Mouse (Mus musculus) midbrain, postnatal 0 days (tissue): Measurements from ENCODE around the gene Krtap1-3. TPM values are rescaled to one million over a fixed set of nuclear protein-coding genes. Genes with fewer than 3 reads are reported as not detected.

Source experiments
- ATAC-seq: fragments of 200-750 bp; cut with Nextera tagmentation; 2 replicates; pipeline ENCODE4 v1.8.0; 2017; ENCODE audit warnings: moderate number of reproducible peaks, mild to moderate bottlenecking, moderate TSS enrichment, moderate library complexity; ENCODE audit not compliant: low FRiP score
- DNase-seq: peaks from one replicate; pipeline ENCODE4 v3.0.0-alpha.2; 2015; ENCODE audit warnings: low spot score
- H3K27ac ChIP-seq: fragments of 300-500 bp; sonication (generic); 2 replicates; pipeline ENCODE4 v1.5.1; 2014; ENCODE audit warnings: low read depth, mild to moderate bottlenecking, low read length, mixed read lengths
- H3K27me3 ChIP-seq: fragments of 300-500 bp; sonication (generic); 2 replicates; pipeline ENCODE4 v1.6.1; 2014; ENCODE audit warnings: low read length, control low read depth, mixed read lengths; ENCODE audit not compliant: insufficient read depth
- H3K36me3 ChIP-seq: fragments of 300-500 bp; sonication (generic); 2 replicates; pipeline ENCODE4 v1.6.1; 2014; ENCODE audit warnings: low read length, control low read depth, mixed read lengths; ENCODE audit not compliant: insufficient read depth
- H3K4me1 ChIP-seq: fragments of 300-500 bp; sonication (generic); 2 replicates; pipeline ENCODE4 v1.6.1; 2014; ENCODE audit warnings: mild to moderate bottlenecking, control low read depth, antibody characterized with exemption, low read length, mixed read lengths; ENCODE audit not compliant: insufficient read depth
- H3K4me2 ChIP-seq: fragments of 300-500 bp; sonication (generic); 2 replicates; pipeline ENCODE4 v1.6.1; 2014; ENCODE audit warnings: low read depth, mild to moderate bottlenecking, low read length, mixed read lengths; ENCODE audit not compliant: poor library complexity, severe bottlenecking
- H3K4me3 ChIP-seq: fragments of 300-500 bp; sonication (generic); 2 replicates; pipeline ENCODE4 v1.5.1; 2014; ENCODE audit warnings: low read depth, mild to moderate bottlenecking, low read length, moderate library complexity
- H3K9ac ChIP-seq: fragments of 300-500 bp; sonication (generic); replicated peaks from 2 replicates; pipeline ENCODE4 v1.6.1; 2014; ENCODE audit warnings: mild to moderate bottlenecking, low read length, moderate library complexity, mixed read lengths; ENCODE audit not compliant: poor library complexity, severe bottlenecking
- H3K9me3 ChIP-seq: fragments of 300-500 bp; sonication (generic); 2 replicates; pipeline ENCODE4 v1.6.1; 2016; ENCODE audit warnings: low read length, control low read depth
- CTCF ChIP-seq: IDR thresholded peaks from 2 replicates; pipeline ENCODE4 v1.5.1; 2016; ENCODE audit warnings: antibody characterized with exemption, mild to moderate bottlenecking
- WGBS: fragments of 180-500 bp; shearing (Covaris S2); extraction: QIAGEN DNeasy Blood & Tissue Kit; methylation state at CpG from one replicate; pipeline ENCODE4 v1.1.7; 2014; 5-methylcytosine and 5-hydroxymethylcytosine counted together
- polyA plus RNA-seq: library from polyadenylated mRNA; unstranded; fragments of >200 nt; fragmentation: Nextera tagmentation; extraction: Ambion mirVana; gene quantifications from 2 replicates; pipeline ENCODE4 v1.2.1, GENCODE M21; 2015
- total RNA-seq: library from RNA; depleted of rRNA; stranded (reverse); fragments of >200 nt; gene quantifications from 2 replicates; pipeline ENCODE4 v1.2.3, GENCODE M21; 2014

Gene Krtap1-3
- total and polyA plus RNA-seq, 2 experiments from 2014 or later, result not detected

GRCm38 (mm10) chr11:99573164-99573563 lies 18.0 kb downstream of the Krtap1-3 start:
- Histone ChIP-seq H3K4me1 (no peaks in the 10 kb centered on the region), H3K4me3 (no peak overlapping the region), H3K9me3 (no peaks in the 10 kb centered on the region), H3K27me3 (no peaks in the 10 kb centered on the region), H3K27ac (no peak overlapping the region), H3K36me3 (no peaks in the 10 kb centered on the region), H3K9ac (no peak overlapping the region), H3K4me2 (no peak overlapping the region)
- no peak for DNase-seq
- no peak for TF ChIP-seq CTCF
- 15% methylated on average over 4 of the region's 4 CpGs for WGBS
- ATAC-seq, result no peak

GRCm38 (mm10) chr11:99566530-99566929 lies 24.6 kb downstream of the Krtap1-3 start, which contains the start of gene Krtap3-1:
Gene Krtap3-1 (minus strand): TSS chr11:99566630.
- H3K4me3 ChIP-seq, result no peak within 1 kb of the TSS
- no peak within 1 kb of the TSS for H3K4me2 ChIP-seq
- H3K4me1 ChIP-seq, result no peaks in the 10 kb centered on the region
- H3K9ac ChIP-seq, result no peak within 1 kb of the TSS
- no peak for TF ChIP-seq CTCF
- 97% methylated on average over 7 of the region's 7 CpGs for WGBS
- no peaks in the 10 kb centered on the region for H3K36me3 ChIP-seq
- no peak for ATAC-seq
- no peaks in the 10 kb centered on the region for H3K27me3 ChIP-seq
- H3K9me3 ChIP-seq, result no peaks in the 10 kb centered on the region
- no peak within 1 kb of the TSS for H3K27ac ChIP-seq
- DNase-seq, result no peak

GRCm38 (mm10) chr11:99562580-99562979 lies 28.6 kb downstream of the Krtap1-3 start:
- H3K27me3 ChIP-seq, result no peaks in the 10 kb centered on the region
- H3K27ac ChIP-seq, result no peak overlapping the region
- no peaks in the 10 kb centered on the region for H3K9me3 ChIP-seq
- H3K4me1 ChIP-seq, result no peaks in the 10 kb centered on the region
- no peak for TF ChIP-seq CTCF
- no peak for DNase-seq
- H3K36me3 ChIP-seq, result no peaks in the 10 kb centered on the region
- H3K9ac ChIP-seq, result no peak overlapping the region
- ATAC-seq, result no peak
- no peak overlapping the region for H3K4me2 ChIP-seq
- H3K4me3 ChIP-seq, result no peak overlapping the region
- WGBS, result 84% methylated on average over 6 of the region's 6 CpGs

GRCm38 (mm10) chr11:99559366-99559765 lies 31.8 kb downstream of the Krtap1-3 start, which contains the start of gene Gm11939:
Gene Gm11939 (minus strand): TSS chr11:99559466.
- 90% methylated on average over 9 of the region's 9 CpGs for WGBS
- Histone ChIP-seq H3K4me1 (no peaks in the 10 kb centered on the region), H3K4me2 (no peak within 1 kb of the TSS), H3K9me3 (no peaks in the 10 kb centered on the region), H3K4me3 (no peak within 1 kb of the TSS), H3K27ac (no peak within 1 kb of the TSS), H3K27me3 (no peaks in the 10 kb centered on the region), H3K9ac (no peak within 1 kb of the TSS), H3K36me3 (no peaks in the 10 kb centered on the region)
- DNase-seq (no peak), ATAC-seq (no peak)
- TF ChIP-seq CTCF, result no peak

- TF ChIP-seq CTCF, result no peak
- no peak overlapping the region for H3K4me3 ChIP-seq
- H3K4me2 ChIP-seq, result no peak overlapping the region
- WGBS, result 85% methylated on average over 3 of the region's 3 CpGs
- no peaks in the 10 kb centered on the region for H3K9me3 ChIP-seq
- H3K36me3 ChIP-seq, result no peaks in the 10 kb centered on the region
- H3K4me1 ChIP-seq, result no peaks in the 10 kb centered on the region
- no peak overlapping the region for H3K27ac ChIP-seq
- no peak for ATAC-seq
- H3K9ac ChIP-seq, result no peak overlapping the region
- no peak for DNase-seq
- no peaks in the 10 kb centered on the region for H3K27me3 ChIP-seq
Observed at GRCm38 (mm10) chr11:99557976-99558745, 33.0 kb downstream of the Krtap1-3 start.

- ATAC-seq (no peak), DNase-seq (no peak)
- H3K27ac ChIP-seq, result no peak within 1 kb of the TSS
- H3K9ac ChIP-seq, result no peak within 1 kb of the TSS
- no peaks in the 10 kb centered on the region for H3K36me3 ChIP-seq
- no peaks in the 10 kb centered on the region for H3K4me1 ChIP-seq
- H3K4me3 ChIP-seq, result no peak within 1 kb of the TSS
- TF ChIP-seq CTCF, result no peak
- H3K27me3 ChIP-seq, result no peaks in the 10 kb centered on the region
- H3K9me3 ChIP-seq, result no peaks in the 10 kb centered on the region
- WGBS, result 90% methylated on average over 2 of the region's 2 CpGs
- no peak within 1 kb of the TSS for H3K4me2 ChIP-seq
Observed at GRCm38 (mm10) chr11:99556753-99557152, 34.4 kb downstream of the Krtap1-3 start, which contains the start of gene Krtap3-2. Gene Krtap3-2 (minus strand): TSS chr11:99556853.
